Mouse (Mus musculus): ENCODE data around the gene S100a8.
A peak's percentile ranks its signal among the peaks of the same experiment; 100 is the strongest.

The S100a8 gene

DNA sequence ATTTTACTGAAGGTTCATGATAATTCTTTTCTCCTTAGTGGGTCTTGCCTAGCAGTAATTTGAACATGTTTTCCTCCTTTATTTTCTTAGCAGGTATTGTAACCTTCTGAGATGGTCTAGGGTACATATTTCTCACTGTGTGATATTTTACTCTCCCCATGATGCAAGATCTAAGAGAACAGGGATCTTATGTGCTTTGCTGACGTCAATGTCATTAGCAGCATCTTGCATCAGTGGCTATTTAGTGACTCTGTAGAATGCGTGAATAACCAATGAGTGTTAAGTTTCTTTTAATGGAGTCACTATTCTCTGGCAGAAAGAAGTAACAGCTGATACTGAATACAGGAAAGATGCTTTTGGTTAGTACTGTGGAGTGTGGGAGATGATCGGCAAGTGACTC, 15.2 kb downstream of the S100a8 start:
- DNase-seq: no peak

DNA sequence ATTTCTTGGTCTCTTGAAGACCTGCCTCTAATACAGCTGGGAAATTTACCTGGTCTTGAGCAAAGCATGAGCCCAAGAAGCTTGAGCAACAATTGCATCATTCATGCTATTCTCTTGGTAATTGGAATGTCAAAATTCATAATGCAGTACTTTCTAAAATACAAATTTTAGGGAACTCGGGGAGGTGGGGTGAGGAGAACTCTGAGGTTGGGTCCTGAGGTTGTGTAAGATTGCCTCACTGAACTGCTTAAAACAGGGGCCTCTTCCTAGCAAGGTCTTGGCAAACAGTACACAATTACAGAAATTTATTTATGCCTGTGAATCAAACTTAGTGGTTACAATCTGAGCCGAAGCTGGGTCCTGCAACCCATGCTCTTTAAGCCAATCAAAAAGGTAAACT, 18.1 kb downstream of the S100a8 start:
- no peak for DNase-seq

DNA sequence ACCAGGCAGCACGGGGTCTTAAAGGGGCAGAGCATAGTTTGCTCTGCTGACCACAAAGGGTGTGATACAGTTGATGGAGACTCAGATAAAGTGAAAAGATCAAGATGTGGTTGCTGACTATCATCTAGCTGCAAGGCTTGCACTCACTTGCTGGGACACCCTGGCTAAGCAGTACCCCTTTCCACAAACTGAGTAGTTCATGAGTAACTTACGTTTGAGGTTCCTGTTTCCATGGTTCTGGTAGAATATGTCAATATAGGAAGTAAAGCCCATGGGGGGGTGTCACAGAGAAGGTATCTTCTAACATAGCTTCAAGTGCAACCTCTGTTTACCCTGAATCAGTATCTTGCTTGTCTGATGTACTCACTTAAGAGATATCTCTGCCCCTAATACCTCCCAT, 24.7 kb downstream of the S100a8 start:
- no peak for DNase-seq

DNA sequence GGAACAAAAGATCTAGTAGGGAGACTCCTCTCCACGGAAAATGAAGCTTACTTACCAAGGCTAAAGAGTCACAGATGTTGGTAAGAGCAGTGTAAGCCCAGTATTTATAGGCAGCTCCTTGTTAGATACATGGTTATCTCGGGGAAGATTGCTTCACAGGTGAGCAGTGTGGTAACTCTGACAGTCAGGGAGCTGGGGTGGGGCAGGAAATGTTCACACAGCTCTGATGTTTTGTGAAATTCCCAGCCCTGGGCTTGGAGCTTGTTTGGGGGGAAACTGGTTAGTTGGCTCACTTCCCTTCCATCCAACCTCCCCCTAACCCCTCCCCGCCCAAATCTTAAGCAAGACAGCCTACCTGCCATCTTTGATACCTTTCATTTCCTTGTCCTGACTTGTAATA, 26.8 kb downstream of the S100a8 start, which contains the start of gene S100a9:
S100a9 (minus strand) TSS at position 109 of the 400 bp plus-strand sequence.
- DNase-seq: no peak

DNA sequence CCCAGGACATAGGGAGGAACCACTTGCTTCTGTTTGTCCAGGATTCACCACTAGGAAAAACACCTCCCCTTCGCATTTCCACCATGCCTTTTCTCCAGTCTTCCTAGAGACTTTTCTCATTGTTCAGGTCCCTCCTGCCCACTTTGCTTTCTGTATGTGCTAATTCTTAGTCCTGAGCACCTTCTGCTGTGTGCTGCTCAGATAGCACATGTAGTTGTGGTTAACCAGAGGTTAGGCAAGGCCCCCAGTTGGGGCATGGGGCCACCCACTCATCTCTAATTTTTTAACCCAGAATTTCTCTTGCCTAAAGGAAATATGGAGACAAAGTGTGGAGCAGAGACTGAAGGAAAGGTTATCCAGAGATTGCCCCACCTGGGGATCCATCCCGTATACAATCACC, 33.5 kb downstream of the S100a8 start:
- no peak for DNase-seq

DNA sequence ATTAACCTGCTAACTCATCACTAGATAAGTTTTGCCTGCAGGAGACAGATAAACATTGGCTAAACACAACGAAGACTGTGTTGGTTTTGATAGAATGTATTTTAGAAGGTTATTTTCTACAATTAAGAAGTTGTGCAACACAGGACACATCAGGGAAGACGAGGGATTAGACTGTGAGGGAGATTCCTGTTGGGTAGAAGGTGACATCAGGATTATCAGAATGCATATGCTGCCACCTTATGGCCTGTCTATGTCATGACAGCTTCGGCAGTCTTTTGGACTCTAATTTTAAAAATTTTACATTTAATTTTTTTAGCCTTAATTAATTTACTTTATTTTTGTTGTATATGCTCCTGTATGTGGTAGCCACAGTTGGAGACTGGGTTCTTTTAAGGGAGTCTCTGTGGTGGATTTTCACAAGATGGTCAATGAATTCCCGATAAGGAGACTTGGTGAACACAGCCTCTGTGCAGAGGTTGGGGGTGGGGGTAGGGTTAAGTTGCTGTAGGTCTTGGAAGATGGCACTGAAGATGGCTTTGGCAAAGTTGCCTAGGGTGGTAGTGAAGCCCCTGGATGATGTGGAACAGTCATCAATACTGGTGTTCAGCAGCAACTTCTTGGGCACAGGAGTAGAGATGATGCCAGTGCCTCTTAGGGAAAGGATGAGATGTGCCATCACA, 39.9 kb downstream of the S100a8 start:
- DNase-seq: peak in 1 of 2 experiments; percentile 10

DNA sequence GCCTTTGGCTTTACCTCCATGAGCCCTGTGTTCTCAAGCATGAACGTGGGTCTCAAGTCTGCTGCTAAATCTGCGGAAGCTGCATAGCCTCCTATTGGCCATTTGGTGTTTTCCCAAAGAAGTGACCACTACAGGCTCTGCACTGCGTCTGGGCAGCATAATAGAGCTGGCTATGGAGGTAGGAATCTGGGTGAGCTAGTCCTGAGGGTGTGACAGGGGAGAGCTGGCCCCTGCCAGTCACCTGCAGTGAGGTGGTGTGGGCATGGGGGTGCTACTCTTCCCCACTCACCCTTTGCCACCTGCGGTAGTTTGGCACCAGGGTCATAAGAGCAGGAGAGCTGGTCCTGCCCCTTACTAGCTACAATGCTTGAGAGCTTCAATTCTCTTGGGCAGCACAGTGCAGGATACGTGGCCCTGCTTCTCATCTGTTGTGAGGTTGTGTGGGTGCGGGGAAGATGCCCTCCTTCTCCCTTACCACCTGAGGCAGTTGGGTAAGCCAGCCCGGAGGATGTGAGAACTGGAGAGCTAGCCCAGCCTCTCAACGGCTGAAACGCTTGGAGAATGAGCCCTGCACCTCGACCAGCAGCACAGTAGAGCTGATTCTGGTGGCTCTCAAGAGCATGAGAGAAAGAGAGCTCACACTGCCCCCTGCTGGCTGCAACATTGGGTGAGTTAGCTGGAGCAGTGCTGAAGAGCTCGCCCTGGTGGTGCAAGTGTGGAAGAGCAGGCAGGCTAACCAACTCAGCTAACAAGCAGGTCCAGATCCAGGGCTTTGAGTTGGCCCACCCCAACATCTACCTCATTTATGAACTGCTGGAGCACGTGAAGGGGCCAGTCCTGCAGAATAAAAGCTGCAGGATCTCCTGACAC, 41.0 kb downstream of the S100a8 start:
- peak; percentile 71 to 82 for DNase-seq
